Mouse (Mus musculus) kidney, postnatal 4 days (tissue): Measurements from ENCODE around the gene Terf2.
"Not testable (repeated sequence)": the region's sequence is repeated elsewhere in the genome, so short reads cannot be mapped to it uniquely, and the experiment has no call there.

Experiments used
- DNase-seq, 2 experiments: peaks; one replicate each; pipeline ENCODE4 v3.0.0; 2021; ENCODE audit warnings: mixed read lengths in 2 of 2

Terf2 gene

DNA sequence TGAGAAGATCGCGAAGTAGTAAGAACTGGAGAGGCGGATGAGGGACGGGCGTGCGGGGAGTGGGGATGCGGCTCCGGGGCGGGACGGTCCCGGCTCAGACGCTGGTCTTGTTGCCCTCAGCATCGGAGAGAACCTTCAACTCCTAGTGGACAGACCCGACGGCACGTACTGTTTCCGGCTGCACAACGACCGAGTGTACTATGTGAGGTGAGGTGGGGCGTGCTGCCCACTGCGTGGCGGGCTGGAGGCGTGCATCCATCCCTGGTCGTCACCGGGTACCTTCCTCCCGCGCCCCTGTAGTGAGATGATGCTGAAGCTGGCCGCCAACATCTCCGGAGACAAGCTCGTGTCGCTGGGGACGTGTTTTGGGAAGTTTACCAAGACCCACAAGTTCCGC, 39.4 kb downstream of the Terf2 start:
- no peak for DNase-seq

DNA sequence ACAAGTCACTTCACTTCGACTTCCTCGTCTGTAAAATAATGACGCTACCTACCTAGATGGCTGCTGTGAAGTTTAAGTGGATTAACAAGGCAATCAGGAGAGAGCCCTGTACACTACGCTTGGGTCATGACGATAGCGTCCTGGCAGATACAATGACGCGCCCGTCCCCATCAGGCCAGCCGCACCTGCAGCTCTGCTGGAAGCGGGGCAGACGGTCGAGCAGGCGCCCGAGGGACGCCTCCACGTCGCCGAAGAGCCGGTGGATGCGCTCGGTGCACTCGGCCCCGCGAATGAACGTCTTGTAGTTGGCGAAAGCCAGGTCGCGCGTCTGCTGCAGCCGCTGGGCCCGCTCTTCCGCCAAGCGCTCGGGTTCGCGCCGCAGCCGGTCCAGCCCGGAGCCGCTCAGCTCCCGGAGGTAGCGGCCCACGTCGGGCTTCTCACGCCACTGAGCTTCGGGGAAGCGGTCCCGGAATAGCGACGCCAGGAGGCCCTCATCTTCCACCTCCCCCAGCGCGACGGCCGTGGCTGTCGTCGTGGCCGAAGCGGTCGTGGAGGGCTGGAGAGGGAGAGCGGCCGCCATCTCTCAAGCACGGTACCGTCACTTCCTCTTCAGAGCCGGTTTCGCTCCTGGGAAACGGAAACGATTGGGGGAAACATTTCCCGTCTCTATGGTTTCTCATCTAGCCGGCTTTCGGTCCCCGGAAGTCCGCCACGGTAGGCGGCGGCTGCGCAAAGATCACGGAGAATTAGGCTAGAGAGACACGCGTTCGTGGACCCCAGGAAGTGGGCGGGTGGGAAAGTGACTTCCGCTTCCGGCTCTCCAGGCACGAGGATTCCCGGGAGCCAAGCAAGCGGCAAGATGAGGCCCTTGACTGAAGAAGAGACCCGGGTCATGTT, 40.0 kb downstream of the Terf2 start, which contains the start of the genes Cog8 and Nip7:
Cog8 (minus strand) TSS at position 614 of the 897 bp plus-strand sequence.
Nip7 (plus strand) TSS at position 802 of the 897 bp plus-strand sequence.
- DNase-seq, result peak; percentile 94 to 97

DNA sequence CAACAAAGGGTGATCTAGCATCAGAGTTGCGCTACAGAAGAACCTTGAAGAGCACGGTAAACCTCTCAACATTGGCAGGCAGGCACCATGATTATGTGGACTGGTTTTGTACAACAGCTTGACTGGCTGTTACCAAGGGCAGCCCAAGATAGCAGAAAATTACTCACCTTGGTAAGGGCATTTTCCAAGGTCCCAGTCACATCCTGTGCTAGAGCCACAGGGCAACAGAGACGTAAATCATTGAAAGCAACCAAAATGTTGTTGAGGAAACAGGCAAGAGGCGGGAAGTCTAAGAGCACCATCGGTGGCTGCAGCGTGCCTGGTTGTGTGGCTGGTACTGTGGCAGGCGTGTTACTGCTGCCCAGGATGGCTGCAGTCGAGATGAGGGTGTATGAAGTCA, 44.3 kb downstream of the Terf2 start:
- no peak for DNase-seq

DNA sequence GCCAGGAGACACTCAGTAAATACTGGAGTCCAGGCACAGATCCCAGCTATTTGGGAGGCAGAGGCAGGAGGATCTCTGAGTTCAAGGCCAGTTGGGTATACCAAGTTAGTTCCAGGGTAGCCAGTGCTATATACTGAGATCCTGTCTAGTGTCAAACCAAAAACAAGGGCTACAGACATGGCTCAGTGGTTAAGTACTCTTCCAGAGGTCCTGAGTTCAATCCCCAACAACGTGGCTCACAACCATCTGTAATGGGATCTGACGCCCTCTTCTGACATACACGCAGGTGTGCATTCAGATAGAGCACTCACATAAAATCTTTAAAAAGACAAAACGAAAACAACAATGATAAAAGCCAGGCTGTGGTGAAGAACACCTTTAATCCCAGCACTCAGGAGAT, 46.9 kb downstream of the Terf2 start:
- DNase-seq, result no peak

DNA sequence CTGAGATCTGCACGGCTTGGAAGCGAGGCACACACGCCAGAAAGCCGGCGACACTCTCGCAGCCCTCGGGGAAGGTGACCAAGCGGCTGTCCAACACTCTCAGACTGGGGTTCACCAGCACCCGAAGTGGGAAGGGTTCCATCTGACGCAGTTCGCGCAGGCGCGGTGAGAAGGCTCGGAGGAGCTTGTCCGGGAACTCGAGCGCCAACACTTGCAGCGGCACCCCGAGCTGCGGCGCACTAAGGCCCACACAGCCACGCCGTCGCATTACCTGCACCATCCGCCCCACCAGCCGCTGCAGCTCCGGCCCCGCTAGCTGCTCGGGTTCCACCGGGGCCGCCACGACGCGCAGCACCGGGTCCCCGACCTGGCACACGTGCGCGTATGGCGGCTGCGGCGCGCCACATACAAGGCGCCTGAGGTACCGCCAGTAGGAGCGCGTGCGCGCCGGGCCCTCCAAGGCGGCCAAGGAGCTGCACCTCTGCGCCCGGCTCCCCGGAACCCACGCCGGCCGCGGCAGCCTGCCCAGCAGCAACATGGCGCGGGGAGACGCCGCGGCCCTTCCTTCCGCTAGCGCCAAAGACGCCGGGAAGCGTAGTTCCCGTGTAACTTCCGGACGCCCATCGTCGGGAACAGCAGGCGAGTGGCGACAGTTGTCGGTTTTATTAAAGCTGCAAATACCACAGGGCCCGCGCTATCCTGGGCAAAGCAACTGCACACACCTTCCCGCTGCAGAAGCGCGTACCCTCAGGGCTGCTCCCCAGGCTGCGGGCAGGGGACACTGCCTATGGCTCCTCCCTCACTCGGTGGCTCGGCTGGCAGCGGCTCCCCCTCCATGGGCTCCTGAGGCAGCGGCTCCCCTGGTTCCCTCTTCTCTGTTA, 48.0 kb downstream of the Terf2 start, which contains the start of gene Pdf:
Pdf (minus strand) TSS at position 554 of the 881 bp plus-strand sequence.
- peak; percentile 87 to 92 for DNase-seq

DNA sequence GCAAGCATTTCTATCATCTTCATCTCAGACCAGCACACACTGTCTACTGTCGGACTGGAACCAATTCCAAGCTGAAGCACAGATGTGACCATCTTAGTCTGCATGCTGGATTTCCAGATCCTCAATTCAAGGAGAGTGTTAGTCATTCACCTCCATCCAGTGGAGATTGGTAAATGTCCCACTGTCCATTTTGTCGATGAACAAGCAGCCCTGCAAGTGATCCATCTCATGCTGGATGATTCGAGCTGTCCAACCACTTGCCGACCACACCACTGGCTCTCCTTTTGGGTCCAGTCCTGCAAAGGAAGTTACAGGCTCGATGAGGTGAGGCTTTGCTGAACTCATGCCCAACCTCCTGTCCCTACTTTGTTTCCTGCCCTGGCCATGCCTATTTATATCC, 49.4 kb downstream of the Terf2 start:
- no peak for DNase-seq

DNA sequence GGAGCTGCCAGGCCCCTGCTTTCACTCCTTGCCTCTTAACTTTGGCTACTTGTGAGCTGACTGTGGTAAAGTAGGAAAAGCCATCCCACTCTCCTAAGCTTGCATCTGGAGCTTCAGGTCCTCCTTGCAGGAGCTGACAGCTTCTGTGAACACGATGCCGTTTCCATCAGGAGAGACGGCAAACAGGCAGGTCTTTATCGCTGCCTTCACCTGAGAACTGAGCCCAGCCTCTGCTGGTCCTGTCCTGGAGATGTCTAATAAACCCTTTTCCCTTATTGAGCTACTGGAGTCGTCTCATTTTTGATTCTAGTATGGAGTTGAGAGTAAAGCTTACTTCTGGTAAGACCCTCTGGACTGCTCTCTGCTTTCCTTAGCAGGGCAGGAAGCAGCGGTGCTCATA, 50.9 kb downstream of the Terf2 start:
- no peak for DNase-seq

DNA sequence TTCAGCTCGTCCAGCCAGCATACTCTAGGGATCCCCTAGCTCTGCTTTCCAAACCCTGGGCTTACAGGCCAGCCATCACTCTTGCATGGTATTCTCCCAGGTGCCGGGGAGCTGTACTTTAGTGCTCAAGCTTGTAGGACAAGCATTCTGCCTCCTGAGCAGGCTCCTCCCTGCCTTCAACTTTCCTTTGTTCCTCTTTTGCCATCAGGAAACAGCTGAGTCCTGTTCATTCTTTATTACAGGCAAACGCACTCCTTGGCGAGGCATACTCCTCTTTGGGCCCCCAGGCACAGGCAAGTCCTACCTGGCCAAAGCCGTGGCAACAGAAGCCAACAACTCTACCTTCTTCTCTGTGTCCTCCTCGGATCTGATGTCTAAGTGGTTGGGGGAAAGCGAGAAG, 55.7 kb downstream of the Terf2 start:
- DNase-seq, result no peak

DNA sequence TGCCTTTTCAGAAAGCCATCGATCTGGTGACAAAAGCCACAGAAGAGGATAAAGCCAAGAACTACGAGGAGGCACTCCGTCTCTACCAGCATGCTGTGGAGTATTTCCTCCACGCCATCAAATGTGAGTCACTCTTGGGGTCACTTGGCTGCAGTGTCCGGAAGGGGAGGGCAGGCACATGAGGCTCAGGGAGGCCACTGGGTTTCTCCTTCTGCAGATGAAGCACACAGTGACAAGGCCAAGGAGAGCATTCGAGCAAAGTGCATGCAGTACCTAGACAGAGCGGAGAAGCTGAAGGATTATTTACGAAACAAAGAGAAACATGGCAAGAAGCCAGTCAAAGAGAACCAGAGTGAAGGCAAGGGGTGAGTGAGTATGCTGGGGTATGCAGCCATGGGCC, 59.7 kb downstream of the Terf2 start:
- DNase-seq, result no peak

DNA sequence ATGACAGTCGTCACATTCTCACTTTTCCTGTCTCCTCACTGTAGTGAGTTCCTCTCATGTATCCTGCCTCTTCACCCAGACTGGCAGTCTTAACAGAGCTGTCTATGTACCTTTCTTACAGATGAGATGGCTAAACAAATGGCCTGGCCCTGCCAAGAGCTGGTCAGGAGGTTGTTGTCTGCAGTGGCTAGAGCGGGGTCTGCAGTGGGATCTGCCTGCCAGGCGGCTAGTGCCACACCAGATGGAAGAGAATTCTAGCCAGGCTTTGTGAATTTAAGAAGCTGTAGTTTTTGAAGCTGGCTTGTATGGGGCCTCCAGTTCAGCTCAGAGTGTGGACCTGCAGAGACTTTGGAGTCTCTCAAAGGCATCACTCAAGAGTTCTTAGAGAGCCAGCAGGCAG, 60.7 kb downstream of the Terf2 start:
- DNase-seq, result no peak

DNA sequence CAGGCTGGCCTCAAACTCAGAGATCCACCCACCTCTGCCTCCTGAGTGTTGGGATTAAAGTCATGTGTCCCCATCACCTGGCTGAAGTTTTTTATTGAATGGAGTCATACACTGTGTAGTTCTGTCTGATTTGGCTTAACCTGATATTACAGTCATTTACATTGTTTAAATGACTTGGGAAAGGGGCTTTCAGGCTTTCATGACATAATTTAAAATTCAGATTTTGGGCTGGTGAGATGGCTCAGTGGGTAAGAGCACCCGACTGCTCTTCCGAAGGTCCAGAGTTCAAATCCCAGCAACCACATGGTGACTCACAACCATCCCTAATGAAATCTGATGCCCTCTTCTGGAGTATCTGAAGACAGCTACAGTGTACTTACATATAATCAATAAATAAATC, 62.7 kb downstream of the Terf2 start:
- DNase-seq, result not testable (repeated sequence)

DNA sequence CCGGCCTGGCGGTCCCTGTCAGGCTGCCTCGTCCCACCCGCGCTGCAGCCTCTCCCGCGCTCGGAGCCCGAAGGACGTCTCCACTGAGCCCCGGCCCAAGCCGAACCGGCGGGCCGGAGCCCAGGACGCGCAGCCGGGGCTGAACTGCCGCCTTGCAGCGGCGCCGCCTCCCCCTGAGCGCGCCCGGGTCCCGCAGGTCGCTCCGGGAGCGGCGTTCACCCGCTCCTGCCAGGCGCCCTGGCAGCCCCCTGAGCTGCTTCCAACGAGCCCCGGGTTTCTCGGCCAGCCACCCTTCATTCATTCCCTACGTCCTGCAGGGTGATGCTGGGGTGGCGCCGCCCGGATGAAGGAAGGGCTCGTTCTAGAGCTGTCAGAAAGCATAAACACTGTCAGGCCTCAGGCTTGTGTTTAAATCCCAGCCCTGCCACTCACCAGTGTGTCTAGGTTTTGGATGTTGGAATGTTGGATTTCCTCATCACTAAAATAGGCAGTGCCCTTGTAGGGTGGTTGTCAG, 64.7 kb downstream of the Terf2 start:
- no peak for DNase-seq

DNA sequence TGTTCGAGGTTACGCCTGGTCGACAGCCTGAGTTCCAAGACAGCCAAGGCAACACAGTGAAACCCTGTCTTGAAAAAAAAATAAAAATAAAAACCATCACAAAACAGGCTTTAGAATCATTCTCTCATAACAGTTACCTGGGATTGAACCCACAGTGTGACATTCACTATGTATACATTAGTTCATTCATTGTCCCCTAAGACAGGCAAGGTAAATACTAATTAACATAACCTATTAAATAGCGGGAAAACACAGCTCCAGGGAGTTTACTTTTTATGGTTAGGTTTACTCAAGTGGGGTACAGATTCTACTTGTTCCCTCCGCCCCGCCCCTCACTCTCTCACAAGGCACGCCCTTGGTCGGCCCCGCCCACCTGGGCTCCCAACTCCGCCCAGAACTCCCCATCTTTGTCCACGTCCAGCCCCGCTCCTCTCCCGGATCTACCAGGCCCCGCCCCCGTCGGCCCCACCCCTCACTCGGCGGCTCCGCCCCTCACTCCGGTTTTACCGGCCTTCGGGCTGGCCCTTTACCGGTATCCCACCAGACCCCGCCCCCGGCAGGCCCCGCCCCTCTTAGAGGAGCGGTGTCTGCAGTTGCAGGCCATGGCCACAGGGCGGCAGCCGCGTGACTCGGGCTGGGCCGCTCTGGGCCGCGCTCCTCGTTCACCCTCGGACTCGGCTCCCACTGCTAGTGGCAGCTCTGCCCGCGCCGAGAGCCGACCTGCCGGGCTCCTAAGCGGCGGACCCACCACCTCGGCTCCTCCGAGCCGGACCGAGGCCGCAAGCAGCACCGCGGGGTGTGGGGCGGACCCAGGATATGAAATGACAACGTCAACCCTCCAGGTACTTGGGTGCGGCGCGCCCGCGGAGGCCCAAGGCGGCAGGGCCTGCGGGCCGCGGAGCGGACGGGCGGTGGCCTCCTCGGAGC, 65.4 kb downstream of the Terf2 start, which contains the start of gene Vps4a:
Vps4a (plus strand) TSS at position 573 of the 927 bp plus-strand sequence.
- peak; percentile 98 to 99 for DNase-seq

DNA sequence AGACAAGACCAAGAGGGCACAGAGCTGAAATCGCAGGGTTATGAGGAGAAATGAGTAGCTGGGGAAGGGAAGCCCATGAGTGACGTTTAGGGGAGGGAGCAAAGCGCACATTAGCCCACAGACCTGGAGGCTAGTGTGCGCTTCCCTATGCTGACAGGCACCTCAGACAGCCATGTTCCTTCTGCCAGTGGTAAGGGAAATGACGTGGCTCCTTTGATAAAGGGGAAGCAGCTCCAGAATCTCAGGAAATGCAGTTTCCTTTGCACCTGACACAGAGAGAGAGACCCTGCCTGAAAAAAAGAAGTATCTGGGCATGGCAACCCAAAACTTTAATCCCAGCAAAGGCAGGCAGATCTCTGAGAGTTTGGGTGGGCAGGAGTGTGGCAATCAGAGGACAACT, 66.3 kb downstream of the Terf2 start:
- no peak for DNase-seq

DNA sequence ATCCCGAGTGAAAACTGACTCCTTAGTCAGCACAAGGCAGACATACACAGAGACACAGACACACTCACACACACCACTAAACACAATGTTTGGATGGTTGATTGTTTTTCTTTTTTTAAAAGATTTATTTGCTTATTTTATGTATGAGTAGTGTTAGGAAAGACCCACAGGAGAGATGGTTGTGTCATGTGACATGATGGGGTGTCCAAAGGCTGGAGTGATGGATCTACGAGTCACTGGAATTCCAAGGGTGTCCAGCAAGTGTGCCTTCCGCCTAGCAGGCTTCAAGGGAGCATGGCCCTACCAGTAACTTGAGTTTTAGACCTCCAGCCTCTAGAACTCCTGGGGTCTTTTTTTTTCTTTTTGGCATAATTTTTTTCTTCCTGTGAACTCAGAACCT, 67.0 kb downstream of the Terf2 start:
- DNase-seq, result no peak

DNA sequence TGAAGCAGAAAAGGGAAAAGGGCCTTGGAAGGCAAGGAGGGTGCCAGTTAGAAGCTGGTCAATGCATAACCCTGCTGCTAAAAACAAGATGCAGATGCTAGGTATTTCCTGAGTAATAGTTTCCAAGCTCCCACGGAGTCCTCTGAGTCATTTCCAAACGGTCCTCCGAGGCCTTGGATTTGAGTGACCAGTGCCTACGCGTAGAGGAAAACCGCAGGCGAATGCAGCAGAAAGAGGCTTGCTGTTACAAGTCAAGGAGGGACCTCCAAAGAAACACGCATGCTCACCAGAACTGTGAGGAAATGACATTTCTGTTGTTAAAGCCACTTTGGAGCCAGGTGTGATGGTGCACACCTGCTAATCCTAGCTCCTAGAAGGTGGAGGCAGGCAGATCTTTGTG, 72.9 kb downstream of the Terf2 start:
- DNase-seq, result no peak
